Mouse (Mus musculus) ovary, postnatal 36 days (tissue): Measurements from ENCODE around the gene Cbx8.

Source experiments
- DNase-seq: peaks from one replicate; pipeline ENCODE4 v3.0.0; 2022; ENCODE audit warnings: low spot score, mixed read lengths

The Cbx8 gene

DNA sequence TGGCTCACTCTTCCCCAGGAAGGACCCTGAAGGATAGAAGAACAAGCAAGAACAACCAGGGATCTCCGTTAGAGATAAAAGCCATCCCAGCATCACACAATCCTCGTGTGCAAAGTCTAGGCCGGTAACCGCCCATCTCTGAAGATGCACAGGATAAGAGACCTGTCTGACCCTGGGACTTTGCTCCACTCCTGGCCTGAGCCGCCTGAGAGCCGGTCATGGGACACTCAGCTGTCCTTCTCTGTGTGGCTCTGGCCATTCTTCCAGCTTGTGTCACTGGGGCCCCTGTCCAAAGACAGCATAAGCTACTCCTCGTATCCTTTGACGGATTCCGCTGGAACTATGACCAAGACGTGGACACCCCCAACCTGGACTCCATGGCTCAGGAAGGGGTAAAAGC, 52.8 kb downstream of the Cbx8 start, which contains the start of gene Enpp7:
TSS of gene Enpp7 (plus strand) at position 190 of the 400 bp plus-strand sequence.
- DNase-seq: no peak
